Mouse (Mus musculus) hindbrain, postnatal 0 days (tissue): ENCODE measurements at regions not wholly inside any gene's neighbourhood (a gene's known extent, or its start where the extent isn't known, plus 50 kb on each side); places are given as distances from the start of the nearest gene placed in this dataset.

Source experiments
- ATAC-seq: fragments of 200-750 bp; cut with Nextera tagmentation; 2 replicates; pipeline ENCODE4 v1.8.0; 2017; ENCODE audit warnings: mild to moderate bottlenecking, moderate TSS enrichment, moderate library complexity
- DNase-seq: peaks from one replicate; pipeline ENCODE4 v3.0.0-alpha.2; 2015; ENCODE audit warnings: low spot score
- H3K27ac ChIP-seq: fragments of 300-500 bp; sonication (generic); 2 replicates; pipeline ENCODE4 v1.5.1; 2014; ENCODE audit warnings: mild to moderate bottlenecking
- H3K27me3 ChIP-seq: fragments of 300-500 bp; sonication (generic); 2 replicates; pipeline ENCODE4 v1.6.1; 2014; ENCODE audit warnings: low read length, mixed read lengths; ENCODE audit not compliant: insufficient read depth
- H3K36me3 ChIP-seq: fragments of 300-500 bp; sonication (generic); 2 replicates; pipeline ENCODE4 v1.6.1; 2014; ENCODE audit warnings: low read length, mixed read lengths; ENCODE audit not compliant: insufficient read depth
- H3K4me1 ChIP-seq: fragments of 300-500 bp; sonication (generic); 2 replicates; pipeline ENCODE4 v1.6.1; 2014; ENCODE audit warnings: antibody characterized with exemption, low read length, mixed read lengths; ENCODE audit not compliant: insufficient read depth
- H3K4me2 ChIP-seq: fragments of 300-500 bp; sonication (generic); 2 replicates; pipeline ENCODE4 v1.6.1; 2014; ENCODE audit warnings: low read depth, mild to moderate bottlenecking, low read length, moderate library complexity, mixed read lengths
- H3K4me3 ChIP-seq: fragments of 300-500 bp; sonication (generic); 2 replicates; pipeline ENCODE4 v1.5.1; 2014; ENCODE audit warnings: low read length
- H3K9ac ChIP-seq: fragments of 300-500 bp; sonication (generic); replicated peaks from 2 replicates; pipeline ENCODE4 v1.6.1; 2014; ENCODE audit warnings: mild to moderate bottlenecking, low read length, moderate library complexity, mixed read lengths
- H3K9me3 ChIP-seq: fragments of 300-500 bp; sonication (generic); 2 replicates; pipeline ENCODE4 v1.6.1; 2016; ENCODE audit warnings: low read length, mixed read lengths
- CTCF ChIP-seq: IDR thresholded peaks from 2 replicates; pipeline ENCODE4 v1.5.1; 2016; ENCODE audit warnings: antibody characterized with exemption, control low read depth, low read depth
- WGBS: fragments of 180-500 bp; shearing (Covaris S2); extraction: QIAGEN DNeasy Blood & Tissue Kit; methylation state at CpG from one replicate; pipeline ENCODE4 v1.1.7; 2014; 5-methylcytosine and 5-hydroxymethylcytosine counted together

DNA sequence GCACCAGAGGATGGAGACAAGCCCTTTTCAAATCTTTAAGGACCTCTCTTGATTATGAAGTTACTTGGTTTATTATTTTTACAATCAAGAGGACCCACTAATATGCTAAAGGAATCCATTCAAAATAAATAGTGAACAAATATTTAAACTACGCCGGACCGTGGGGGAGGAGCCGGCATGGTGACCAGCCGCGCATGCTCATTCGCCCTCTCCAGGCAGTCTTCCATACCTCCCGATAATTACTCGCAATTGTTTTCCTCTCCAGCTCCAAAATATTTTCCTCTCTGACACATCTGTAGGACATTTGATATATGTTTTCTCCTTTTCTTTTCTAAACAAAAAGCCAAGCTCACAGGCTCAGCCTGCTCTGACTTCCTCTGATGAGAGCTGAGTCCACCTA, 111.3 kb upstream of the Gsc start:
- DNase-seq, result no peak
- Histone ChIP-seq H3K4me3 (no peak overlapping the region), H3K36me3 (no peaks in the 10 kb centered on the region), H3K4me2 (peak overlapping the region; percentile 17; the same call in 1 of the 2 replicates), H3K27ac (no peak overlapping the region), H3K27me3 (no peaks in the 10 kb centered on the region), H3K9me3 (no peaks in the 10 kb centered on the region), H3K9ac (no peak overlapping the region), H3K4me1 (no peaks in the 10 kb centered on the region)
- no peak for ATAC-seq
- no peak for TF ChIP-seq CTCF
- WGBS, result 56% methylated on average over 9 of the region's 9 CpGs

DNA sequence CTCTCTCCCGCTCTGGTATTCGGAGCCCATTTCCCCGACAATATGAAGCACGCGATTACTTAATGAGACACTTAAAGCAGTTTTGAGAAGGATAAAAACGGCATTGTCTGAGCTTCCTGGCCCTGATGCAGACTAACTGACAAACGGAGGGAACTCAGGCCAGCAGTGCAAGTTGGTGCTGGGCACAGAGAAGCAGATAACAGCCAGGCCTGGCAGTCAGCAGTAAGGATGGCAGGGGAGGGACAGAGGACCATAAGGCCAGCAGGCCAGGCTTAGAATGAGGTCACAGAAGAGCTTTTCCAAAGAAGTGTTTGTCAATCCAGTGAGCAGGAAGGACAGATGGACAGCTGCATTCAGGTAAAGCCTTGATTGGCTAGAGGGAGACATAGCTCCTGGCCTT, 107.7 kb upstream of the Gsc start:
- no peaks in the 10 kb centered on the region for H3K9me3 ChIP-seq
- no peak overlapping the region for H3K27ac ChIP-seq

DNA sequence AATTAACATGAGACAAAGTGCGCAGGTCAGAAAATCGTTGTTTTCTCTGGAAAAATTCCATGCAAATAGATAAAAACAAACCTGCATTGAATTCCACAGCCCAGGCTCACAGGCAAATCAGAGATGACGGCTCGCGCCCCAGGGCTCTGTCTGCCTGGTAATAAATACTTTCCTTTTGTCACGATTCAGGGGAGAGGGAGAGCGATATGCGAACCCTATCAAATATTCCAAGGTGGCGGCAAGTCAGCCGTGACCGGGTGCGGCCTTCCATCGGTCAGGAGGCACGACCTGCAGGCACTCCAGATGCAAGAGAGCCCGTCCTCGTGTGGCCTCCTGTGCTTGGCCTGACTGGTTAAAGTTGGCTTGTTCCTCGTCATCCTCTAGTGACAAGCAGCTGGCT, 94.5 kb upstream of the Gsc start:
- DNase-seq, result no peak
- TF ChIP-seq CTCF, result no peak
- no peaks in the 10 kb centered on the region for H3K9me3 ChIP-seq
- 70% methylated on average over 17 of the region's 17 CpGs for WGBS
- H3K36me3 ChIP-seq, result no peaks in the 10 kb centered on the region
- no peak for ATAC-seq
- H3K4me3 ChIP-seq, result no peak overlapping the region
- no peak overlapping the region for H3K27ac ChIP-seq
- no peaks in the 10 kb centered on the region for H3K27me3 ChIP-seq
- H3K4me1 ChIP-seq, result no peaks in the 10 kb centered on the region
- H3K4me2 ChIP-seq, result no peak overlapping the region
- no peak overlapping the region for H3K9ac ChIP-seq

More for the DNA sequence above, 107.7 kb upstream of the Gsc start:
- Histone ChIP-seq H3K4me1 (no peaks in the 10 kb centered on the region), H3K4me2 (no peak overlapping the region), H3K4me3 (no peak overlapping the region), H3K9ac (no peak overlapping the region), H3K27me3 (no peaks in the 10 kb centered on the region), H3K36me3 (no peaks in the 10 kb centered on the region)
- WGBS, result 47% methylated on average over 7 of the region's 7 CpGs
- ATAC-seq (no peak), DNase-seq (no peak)
- TF ChIP-seq CTCF, result no peak

DNA sequence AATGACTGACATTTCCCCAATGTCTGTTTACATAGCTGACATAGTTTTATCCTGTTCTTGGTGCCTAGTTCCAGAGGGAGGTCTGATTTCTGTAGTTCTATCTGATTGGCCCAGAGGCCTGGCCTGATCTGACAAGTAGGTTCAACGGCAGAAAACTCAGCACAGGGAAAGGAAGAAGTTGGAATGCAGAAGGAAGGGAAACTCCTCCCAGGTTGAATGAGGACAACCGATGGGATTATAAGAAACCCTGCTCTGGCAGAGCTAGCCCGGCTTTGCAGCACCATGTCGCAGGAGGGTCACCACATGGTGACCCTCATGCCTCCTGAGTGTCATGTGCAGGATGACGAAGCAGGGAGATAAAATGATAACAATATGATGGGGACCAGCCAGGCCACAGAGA, 89.8 kb upstream of the Gsc start:
- Histone ChIP-seq H3K4me2 (no peak overlapping the region), H3K36me3 (no peaks in the 10 kb centered on the region), H3K9me3 (no peaks in the 10 kb centered on the region), H3K9ac (no peak overlapping the region), H3K4me3 (no peak overlapping the region), H3K4me1 (no peaks in the 10 kb centered on the region), H3K27me3 (no peaks in the 10 kb centered on the region), H3K27ac (no peak overlapping the region)
- ATAC-seq, result no peak
- no peak for DNase-seq
- TF ChIP-seq CTCF, result no peak
- WGBS, result 79% methylated on average over 5 of the region's 5 CpGs

DNA sequence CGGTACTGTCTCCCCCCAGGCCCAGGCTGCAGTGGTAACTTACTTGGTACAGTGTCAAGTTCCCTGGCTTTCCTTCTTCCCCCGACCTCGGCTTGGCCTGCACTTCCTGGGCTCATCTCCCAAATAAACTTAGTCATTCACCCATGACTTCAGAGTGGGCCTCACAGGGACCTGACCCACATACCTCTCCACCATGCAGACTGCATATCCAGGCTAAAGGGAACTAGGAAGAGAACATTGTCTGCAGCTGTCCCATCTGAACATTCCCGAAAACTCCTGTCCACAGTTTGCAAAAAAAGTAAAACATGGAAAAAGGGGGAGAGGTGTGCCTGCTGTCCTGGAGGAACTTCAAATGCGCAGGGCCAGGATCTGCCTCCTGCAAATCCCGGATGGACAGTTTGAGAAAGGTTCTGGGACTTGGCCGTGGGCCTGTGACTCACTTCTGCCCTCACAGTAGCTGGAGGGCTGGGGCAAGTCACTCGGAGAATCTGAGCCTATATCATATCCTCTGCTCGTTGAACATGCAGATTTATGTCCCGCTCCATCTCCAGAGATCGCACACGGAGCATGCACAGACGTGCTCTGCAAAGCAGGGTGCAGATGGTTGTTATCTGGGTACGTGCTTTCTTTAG, 87.9 kb upstream of the Gsc start:
- WGBS, result 60% methylated on average over 14 of the region's 14 CpGs
- no peak for DNase-seq
- no peak overlapping the region for H3K4me3 ChIP-seq
- TF ChIP-seq CTCF, result no peak
- H3K27ac ChIP-seq, result no peak overlapping the region
- H3K4me1 ChIP-seq, result peaks cover 3% of the 10 kb centered on the region; the same call in 1 of the 2 replicates
- no peaks in the 10 kb centered on the region for H3K27me3 ChIP-seq
- H3K9ac ChIP-seq, result no peak overlapping the region
- ATAC-seq, result no peak
- H3K4me2 ChIP-seq, result no peak overlapping the region
- no peaks in the 10 kb centered on the region for H3K36me3 ChIP-seq
- no peaks in the 10 kb centered on the region for H3K9me3 ChIP-seq

DNA sequence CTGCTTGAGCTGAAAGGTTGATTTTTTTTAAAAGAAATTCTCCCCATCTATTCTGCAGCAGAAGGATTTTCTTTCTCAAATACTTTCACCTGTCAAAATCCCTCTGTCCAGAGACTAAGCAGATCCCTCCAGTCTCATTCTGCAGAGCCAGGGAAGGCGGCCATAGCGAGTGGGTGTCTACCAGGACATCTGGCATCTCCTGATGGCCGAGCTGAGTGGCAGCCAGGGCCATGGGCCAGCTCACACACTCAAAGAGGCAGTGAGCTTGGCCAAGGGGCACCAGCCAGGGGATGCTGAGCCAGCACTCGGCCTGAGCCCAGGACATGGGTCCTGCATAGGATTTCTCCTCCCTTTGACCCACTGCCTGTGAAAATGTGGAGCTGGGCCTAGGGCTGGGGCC, 84.6 kb upstream of the Gsc start:
- peak overlapping the region; percentile 11; the same call in 1 of the 2 replicates for H3K27ac ChIP-seq
- peak; percentile 84 for ATAC-seq
- WGBS, result 28% methylated on average over 4 of the region's 4 CpGs

DNA sequence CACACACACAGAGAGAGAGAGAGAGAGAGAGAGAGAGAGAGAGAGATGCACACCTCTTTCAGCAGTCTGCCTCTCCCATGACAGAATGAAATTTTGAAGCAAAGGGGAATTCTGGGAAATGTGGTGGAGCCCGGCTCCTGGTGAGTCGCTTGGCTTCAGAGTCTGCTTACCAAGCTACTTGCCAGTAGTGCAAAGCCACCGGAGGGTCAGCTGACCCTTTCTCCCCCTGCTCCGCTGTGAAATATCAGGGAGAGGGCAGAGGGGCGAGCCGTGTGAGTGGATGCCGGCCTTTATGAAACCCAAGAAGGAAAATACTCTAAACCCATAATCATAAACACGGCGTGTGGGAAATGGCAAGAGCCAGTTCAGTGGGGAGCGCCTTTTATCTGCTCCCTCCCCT, 84.2 kb upstream of the Gsc start:
- Histone ChIP-seq H3K9ac (no peak overlapping the region), H3K36me3 (no peaks in the 10 kb centered on the region), H3K4me2 (no peak overlapping the region), H3K27ac (peak overlapping the region; percentile 11; the same call in 1 of the 2 replicates), H3K4me1 (peaks cover 3% of the 10 kb centered on the region; the same call in 1 of the 2 replicates), H3K4me3 (no peak overlapping the region), H3K27me3 (no peaks in the 10 kb centered on the region), H3K9me3 (no peaks in the 10 kb centered on the region)
- no peak for TF ChIP-seq CTCF
- WGBS, result 67% methylated on average over 10 of the region's 10 CpGs
- DNase-seq (peak; percentile 33), ATAC-seq (no peak)

More for the DNA sequence above, 84.6 kb upstream of the Gsc start:
- H3K36me3 ChIP-seq, result no peaks in the 10 kb centered on the region
- no peaks in the 10 kb centered on the region for H3K27me3 ChIP-seq
- H3K4me2 ChIP-seq, result no peak overlapping the region
- H3K4me3 ChIP-seq, result no peak overlapping the region
- no peak for TF ChIP-seq CTCF
- no peaks in the 10 kb centered on the region for H3K9me3 ChIP-seq
- peak; percentile 79 for DNase-seq
- H3K9ac ChIP-seq, result no peak overlapping the region
- H3K4me1 ChIP-seq, result peaks cover 3% of the 10 kb centered on the region; the same call in 1 of the 2 replicates
